Mouse (Mus musculus) gastrocnemius, postnatal 14 days (tissue): ENCODE data around the gene Mlst8. TPM values are rescaled to one million over a fixed set of nuclear protein-coding genes. Genes with fewer than 3 reads are reported as not detected.
"Not testable (repeated sequence)": the region's sequence is repeated elsewhere in the genome, so short reads cannot be mapped to it uniquely, and the experiment has no call there.

ENCODE experiments used
- DNase-seq: peaks from one replicate; pipeline ENCODE4 v3.0.0; 2021; ENCODE audit warnings: mixed read lengths
- intact Hi-C: fragments of 180-260 bp; cut with DNase I; formaldehyde crosslinking; loops from one replicate; pipeline ENCODE4 v1.15.1; 2025; ENCODE audit warnings: low total_unique reads
- total RNA-seq, 2 experiments: library from RNA; stranded (reverse); gene quantifications; 2 replicates each; pipeline ENCODE4 v1.2.3; 2021

Gene Mlst8
- total RNA-seq, 2 experiments from 2014 or later: 10.7 to 11.6 TPM

GRCm38 (mm10) chr17:24442632-24443155 lies 36.2 kb downstream of the Mlst8 start, which contains the start of gene Dnase1l2:
Gene Dnase1l2 (minus strand): TSS chr17:24443105.
- DNase-seq: no peak
- intact Hi-C loops: no loop called here

GRCm38 (mm10) chr17:24442107-24442506 lies 36.8 kb downstream of the Mlst8 start:
- intact Hi-C loops: no loop called here
- DNase-seq: no peak

GRCm38 (mm10) chr17:24441148-24441547 lies 37.7 kb downstream of the Mlst8 start:
- intact Hi-C loops: no loop called here
- DNase-seq: no peak

- intact Hi-C loops: no loop called here
- DNase-seq: no peak
Observed at GRCm38 (mm10) chr17:24440377-24440776, 38.5 kb downstream of the Mlst8 start.

GRCm38 (mm10) chr17:24437016-24437415 lies 41.9 kb downstream of the Mlst8 start:
- no peak for DNase-seq
- intact Hi-C loops: no loop called here

- intact Hi-C loops: no loop called here
- DNase-seq: no peak
Observed at GRCm38 (mm10) chr17:24429201-24429983, 49.5 kb downstream of the Mlst8 start.

GRCm38 (mm10) chr17:24427170-24427557 lies 51.7 kb downstream of the Mlst8 start:
- intact Hi-C loops: no loop called here
- no peak for DNase-seq

- intact Hi-C loops: no loop called here
- peak; percentile 98 for DNase-seq
Observed at GRCm38 (mm10) chr17:24426471-24427169, 52.3 kb downstream of the Mlst8 start, which contains the start of gene Eci1. Gene Eci1 (plus strand): TSS chr17:24426641.

GRCm38 (mm10) chr17:24425905-24426304 lies 53.0 kb downstream of the Mlst8 start:
- intact Hi-C loops: no loop called here
- DNase-seq: no peak

- DNase-seq, intact Hi-C loops: not testable (repeated sequence)
Observed at GRCm38 (mm10) chr17:24425326-24425725, 53.6 kb downstream of the Mlst8 start.

- DNase-seq: no peak
- intact Hi-C loops: no loop called here
Observed at GRCm38 (mm10) chr17:24424489-24424888, 54.4 kb downstream of the Mlst8 start.

Other genes with a start within 250 kb of the Mlst8 start
- gene Ccnf, start 227.6 kb downstream of the Mlst8 start, total RNA-seq: 1 to 10 TPM; 2.4 to 2.7 TPM
- gene Abca17, start 128.0 kb downstream of the Mlst8 start, total RNA-seq: under 1 TPM in 1 of 2 experiments, not detected in 1; 0.09 TPM
- gene Abca3, start 127.1 kb downstream of the Mlst8 start, total RNA-seq: 1 to 10 TPM; 9.0 to 9.8 TPM
- 10 to 100 TPM; 48.2 to 51.5 TPM for gene Rnps1, start 64.5 kb downstream of the Mlst8 start, total RNA-seq
- gene Eci1, start 52.4 kb downstream of the Mlst8 start, total RNA-seq: 100 to 1,000 TPM; 133 to 200 TPM
- under 1 TPM; 0.76 to 0.89 TPM for gene Dnase1l2, start 36.0 kb downstream of the Mlst8 start, total RNA-seq
- 10 to 100 TPM in 1 of 2 experiments, 1 to 10 TPM in 1; 8.5 to 10.2 TPM for gene E4f1, start 8.8 kb downstream of the Mlst8 start, total RNA-seq
- 10 to 100 TPM; 44.6 TPM for gene Pgp, start 8.7 kb downstream of the Mlst8 start, total RNA-seq
- under 1 TPM in 1 of 2 experiments, not detected in 1; 0.31 TPM for gene Bricd5, start 5.2 kb downstream of the Mlst8 start, total RNA-seq
- under 1 TPM; 0.22 to 0.31 TPM for gene Caskin1, start 9.5 kb upstream of the Mlst8 start, total RNA-seq
- gene Traf7, start 48.9 kb upstream of the Mlst8 start, total RNA-seq: 10 to 100 TPM; 31.9 to 33.4 TPM
- gene Rab26, start 55.1 kb upstream of the Mlst8 start, total RNA-seq: under 1 TPM; 0.21 to 0.27 TPM
- gene Pkd1, start 70.8 kb upstream of the Mlst8 start, total RNA-seq: 10 to 100 TPM; 32.0 to 36.1 TPM
- gene Tsc2, start 153.6 kb upstream of the Mlst8 start, total RNA-seq: 10 to 100 TPM; 50.6 to 53.0 TPM
- gene Nthl1, start 153.6 kb upstream of the Mlst8 start, total RNA-seq: 1 to 10 TPM; 2.2 to 3.6 TPM
- gene Slc9a3r2, start 171.2 kb upstream of the Mlst8 start, total RNA-seq: 10 to 100 TPM; 36.2 to 46.3 TPM
- not detected for gene Npw, start 179.4 kb upstream of the Mlst8 start, total RNA-seq
- gene Zfp598, start 190.6 kb upstream of the Mlst8 start, total RNA-seq: 10 to 100 TPM; 13.9 to 16.3 TPM
- gene Syngr3, start 210.9 kb upstream of the Mlst8 start, total RNA-seq: not detected
- gene Gfer, start 217.1 kb upstream of the Mlst8 start, total RNA-seq: 10 to 100 TPM; 23.0 to 25.0 TPM
- under 1 TPM; 0.44 to 0.94 TPM for gene Noxo1, start 217.2 kb upstream of the Mlst8 start, total RNA-seq
- 10 to 100 TPM; 16.3 to 19.6 TPM for gene Tbl3, start 228.6 kb upstream of the Mlst8 start, total RNA-seq
- not detected for gene Rnf151, start 239.0 kb upstream of the Mlst8 start, total RNA-seq
- 100 to 1,000 TPM; 643 to 719 TPM for gene Rps2, start 239.0 kb upstream of the Mlst8 start, total RNA-seq
- 100 to 1,000 TPM; 467 to 532 TPM for gene Ndufb10, start 245.4 kb upstream of the Mlst8 start, total RNA-seq
- gene Rpl3l, start 248.7 kb upstream of the Mlst8 start, total RNA-seq: 100 to 1,000 TPM; 781 to 864 TPM